Comparison of ENCODE assay signal across 8 mouse cellular contexts in genomic region chr8:93813405-93813761, GRCm38 (mm10). TPM values are rescaled to one million over a fixed set of nuclear protein-coding genes. Genes with fewer than 3 reads are reported as not detected.
DNase-seq lines count a peak whose midpoint lies in the region; ATAC-seq lines count a peak whose summit lies in the region.
"Had no signal": no experiment of that assay in that cellular context is flagged by ENCODE, and none has a peak within 500 bp of the region (broad histone marks: within the 10 kb centered on the region; RNA-seq: fewer than 3 reads in every experiment).

No protein-coding gene starts in this region.

- peak overlapping the region; percentile 87 for H3K4me3 ChIP-seq in forebrain, embryonic 13.5 days
- peak overlapping the region; percentile 81 for H3K4me3 ChIP-seq in heart, embryonic 15.5 days

- peaks cover 44% of the 10 kb centered on the region for H3K4me1 ChIP-seq in forebrain, embryonic 13.5 days
- peaks cover 23% of the 10 kb centered on the region for H3K4me1 ChIP-seq in heart, embryonic 15.5 days (replicated peaks)

- peaks cover 23% of the 10 kb centered on the region for H3K36me3 ChIP-seq in forebrain, embryonic 13.5 days (ENCODE audit: poor library complexity, severe bottlenecking)
- no peaks in the 10 kb centered on the region for H3K36me3 ChIP-seq in heart, embryonic 15.5 days

- under 1% methylated on average over 26 of the region's 26 CpGs for WGBS in forebrain, embryonic 13.5 days
- WGBS in heart, embryonic 15.5 days, result under 1% methylated on average over 26 of the region's 26 CpGs

- peak overlapping the region; percentile 95 for H3K4me2 ChIP-seq in forebrain, embryonic 13.5 days
- H3K4me2 ChIP-seq in heart, embryonic 15.5 days, result peak overlapping the region; percentile 89

- ATAC-seq in forebrain, embryonic 13.5 days, result peak; percentile 78
- peak; percentile 76 for ATAC-seq in heart, embryonic 15.5 days (replicated peaks; ENCODE audit: insufficient number of reproducible peaks, insufficient read depth, low FRiP score, low read depth)

- peak; percentile 95 for DNase-seq in cerebellum, adult 11-12 months
- DNase-seq in kidney, postnatal 10 days, result peak; percentile 96
- peak; percentile 74 for DNase-seq in liver
- DNase-seq in neural tube, embryonic 10.5 days (ENCODE audit: extremely low spot score, low spot score), result peak; percentile 93
- DNase-seq in testis, postnatal 10 days (ENCODE audit: low spot score), result peak; percentile 97

- H3K27ac ChIP-seq in forebrain, embryonic 13.5 days, result peak overlapping the region; percentile 95
- no peak overlapping the region for H3K27ac ChIP-seq in heart, embryonic 15.5 days
- H3K27ac ChIP-seq: macrophage had no signal

- H3K9ac ChIP-seq in forebrain, embryonic 13.5 days, result peak overlapping the region; percentile 95
- H3K9ac ChIP-seq in heart, embryonic 15.5 days, result no peak overlapping the region

- H3K9me3 ChIP-seq in forebrain, embryonic 13.5 days (replicated peaks), result no peaks in the 10 kb centered on the region
- no peaks in the 10 kb centered on the region for H3K9me3 ChIP-seq in heart, embryonic 15.5 days (replicated peaks)

- H3K27me3 ChIP-seq in forebrain, embryonic 13.5 days, result no peaks in the 10 kb centered on the region
- H3K27me3 ChIP-seq in heart, embryonic 15.5 days, result peaks cover 17% of the 10 kb centered on the region; the same call in 1 of the 2 replicates

RNA-seq across cellular contexts. Expression of gene Gnao1, which starts 3.6 kb away (rescaled TPM):
- polyA plus RNA-seq in forebrain, embryonic 13.5 days (2015; fragmentation: Nextera tagmentation; extraction: Ambion mirVana), result 86.2 and 99.4 TPM in 2 replicates
- 11.0 and 13.0 TPM in 2 replicates for polyA plus RNA-seq in heart, embryonic 15.5 days (2015; fragmentation: Nextera tagmentation; extraction: Ambion mirVana)
- polyA plus RNA-seq: macrophage had no signal
